Mouse (Mus musculus) hindbrain, embryonic 11.5 days (tissue): ENCODE measurements at regions not wholly inside any gene's neighbourhood (a gene's known extent, or its start where the extent isn't known, plus 50 kb on each side); places are given as distances from the start of the nearest gene placed in this dataset.
"Not testable (repeated sequence)": the region's sequence is repeated elsewhere in the genome, so short reads cannot be mapped to it uniquely, and the experiment has no call there.

Experiments
- ATAC-seq: fragments of 200-750 bp; cut with Nextera tagmentation; 2 replicates; pipeline ENCODE4 v1.8.0; 2017; ENCODE audit warnings: mild to moderate bottlenecking, moderate TSS enrichment, moderate library complexity; ENCODE audit not compliant: low FRiP score
- DNase-seq: peaks from one replicate; pipeline ENCODE4 v3.0.0-alpha.2; 2015; ENCODE audit warnings: low spot score
- H3K27ac ChIP-seq: fragments of 300-500 bp; sonication (generic); 2 replicates; pipeline ENCODE4 v1.5.1; 2014; ENCODE audit warnings: mild to moderate bottlenecking, low read depth, low read length
- H3K27me3 ChIP-seq: fragments of 300-500 bp; sonication (generic); 2 replicates; pipeline ENCODE4 v1.6.1; 2014; ENCODE audit warnings: mild to moderate bottlenecking, low read length, moderate library complexity, mixed read lengths; ENCODE audit not compliant: control insufficient read depth, insufficient read depth
- H3K36me3 ChIP-seq: fragments of 300-500 bp; sonication (generic); 2 replicates; pipeline ENCODE4 v1.6.1; 2014; ENCODE audit warnings: mild to moderate bottlenecking, low read length, moderate library complexity, mixed read lengths; ENCODE audit not compliant: control insufficient read depth, insufficient read depth
- H3K4me1 ChIP-seq: fragments of 300-500 bp; sonication (generic); replicated peaks from 2 replicates; pipeline ENCODE4 v1.6.1; 2014; ENCODE audit warnings: low read length, mixed read lengths; ENCODE audit not compliant: control insufficient read depth, insufficient read depth
- H3K4me2 ChIP-seq: fragments of 300-500 bp; sonication (generic); replicated peaks from 2 replicates; pipeline ENCODE4 v1.6.1; 2014; ENCODE audit warnings: mild to moderate bottlenecking, low read depth, low read length
- H3K4me3 ChIP-seq: fragments of 300-500 bp; sonication (generic); 2 replicates; pipeline ENCODE4 v1.5.1; 2014; ENCODE audit warnings: low read depth, low read length
- H3K9ac ChIP-seq: fragments of 300-500 bp; sonication (generic); 2 replicates; pipeline ENCODE4 v1.6.1; 2014; ENCODE audit warnings: low read depth, low read length
- H3K9me3 ChIP-seq: fragments of 300-500 bp; sonication (generic); 2 replicates; pipeline ENCODE4 v1.6.1; 2016; ENCODE audit warnings: low read length; ENCODE audit not compliant: control insufficient read depth
- WGBS: fragments of 180-500 bp; shearing (Covaris S2); extraction: QIAGEN DNeasy Blood & Tissue Kit; methylation state at CpG from one replicate; pipeline ENCODE4 v1.1.7; 2014; 5-methylcytosine and 5-hydroxymethylcytosine counted together

- DNase-seq = no peak
- Histone ChIP-seq H3K36me3 (no peaks in the 10 kb centered on the region), H3K27ac (no peak overlapping the region), H3K9ac (no peak overlapping the region), H3K9me3 (no peaks in the 10 kb centered on the region), H3K4me2 (no peak overlapping the region), H3K27me3 (no peaks in the 10 kb centered on the region), H3K4me3 (no peak overlapping the region), H3K4me1 (no peaks in the 10 kb centered on the region)
- WGBS = 95% methylated on average over 6 of the region's 6 CpGs
- ATAC-seq = no peak
These were observed 130.0 kb upstream of the Ubl3 start for GRCm38 (mm10) chr5:148682553-148682952.

- Histone ChIP-seq H3K4me1 (no peaks in the 10 kb centered on the region), H3K27me3 (no peaks in the 10 kb centered on the region), H3K4me2 (no peak overlapping the region), H3K36me3 (no peaks in the 10 kb centered on the region), H3K9me3 (no peaks in the 10 kb centered on the region), H3K9ac (no peak overlapping the region), H3K4me3 (no peak overlapping the region), H3K27ac (no peak overlapping the region)
- 86% methylated on average over 5 of the region's 5 CpGs for WGBS
- DNase-seq (no peak), ATAC-seq (no peak)
These were observed 127.8 kb upstream of the Ubl3 start for GRCm38 (mm10) chr5:148680341-148680740.

- ATAC-seq (no peak), DNase-seq (no peak)
- Histone ChIP-seq H3K9ac (no peak overlapping the region), H3K36me3 (no peaks in the 10 kb centered on the region), H3K4me2 (no peak overlapping the region), H3K4me3 (no peak overlapping the region), H3K9me3 (no peaks in the 10 kb centered on the region), H3K27ac (no peak overlapping the region), H3K27me3 (no peaks in the 10 kb centered on the region), H3K4me1 (no peaks in the 10 kb centered on the region)
- WGBS = 94% methylated on average over 4 of the region's 4 CpGs
These were observed 127.0 kb upstream of the Ubl3 start for GRCm38 (mm10) chr5:148679586-148679985.

GRCm38 (mm10) chr5:148678285-148678937 is 125.8 kb upstream of the Ubl3 start:
- not testable (repeated sequence) for H3K9me3 ChIP-seq, H3K27ac ChIP-seq, H3K9ac ChIP-seq, H3K4me2 ChIP-seq, H3K36me3 ChIP-seq, H3K4me3 ChIP-seq, DNase-seq, H3K4me1 ChIP-seq, H3K27me3 ChIP-seq, ATAC-seq
- WGBS = 94% methylated on average over 12 of the region's 12 CpGs

- no peaks in the 10 kb centered on the region for H3K36me3 ChIP-seq
- H3K4me1 ChIP-seq = no peaks in the 10 kb centered on the region
- ATAC-seq (no peak), DNase-seq (no peak)
- H3K9me3 ChIP-seq = no peaks in the 10 kb centered on the region
- H3K4me3 ChIP-seq = no peak overlapping the region
- H3K9ac ChIP-seq = no peak overlapping the region
- no peaks in the 10 kb centered on the region for H3K27me3 ChIP-seq
- 87% methylated on average over 12 of the region's 12 CpGs for WGBS
- H3K27ac ChIP-seq = no peak overlapping the region
- H3K4me2 ChIP-seq = no peak overlapping the region
These were observed 121.7 kb upstream of the Ubl3 start for GRCm38 (mm10) chr5:148674281-148674680.

GRCm38 (mm10) chr5:148662281-148662741 is 109.7 kb upstream of the Ubl3 start:
- Histone ChIP-seq H3K4me3 (no peak overlapping the region), H3K27me3 (no peaks in the 10 kb centered on the region), H3K9ac (no peak overlapping the region), H3K4me2 (no peak overlapping the region), H3K36me3 (no peaks in the 10 kb centered on the region), H3K27ac (no peak overlapping the region), H3K4me1 (no peaks in the 10 kb centered on the region), H3K9me3 (no peaks in the 10 kb centered on the region)
- ATAC-seq (no peak), DNase-seq (no peak)
- 84% methylated on average over 15 of the region's 15 CpGs for WGBS

- H3K4me2 ChIP-seq = no peak overlapping the region
- 81% methylated on average over 4 of the region's 4 CpGs for WGBS
- H3K27ac ChIP-seq = no peak overlapping the region
- DNase-seq = no peak
- H3K4me3 ChIP-seq = no peak overlapping the region
- no peaks in the 10 kb centered on the region for H3K27me3 ChIP-seq
- no peaks in the 10 kb centered on the region for H3K36me3 ChIP-seq
- no peaks in the 10 kb centered on the region for H3K4me1 ChIP-seq
- ATAC-seq = no peak
- H3K9ac ChIP-seq = no peak overlapping the region
- no peaks in the 10 kb centered on the region for H3K9me3 ChIP-seq
These were observed 108.5 kb upstream of the Ubl3 start for GRCm38 (mm10) chr5:148661120-148661519.

- Histone ChIP-seq H3K4me1 (no peaks in the 10 kb centered on the region), H3K9me3 (no peaks in the 10 kb centered on the region), H3K27ac (no peak overlapping the region), H3K9ac (no peak overlapping the region), H3K36me3 (no peaks in the 10 kb centered on the region), H3K4me3 (no peak overlapping the region), H3K27me3 (no peaks in the 10 kb centered on the region), H3K4me2 (no peak overlapping the region)
- no peak for DNase-seq
- WGBS = 78% methylated on average over 4 of the region's 4 CpGs
- no peak for ATAC-seq
These were observed 105.5 kb upstream of the Ubl3 start for GRCm38 (mm10) chr5:148657936-148658640.
